Mouse (Mus musculus): Measurements from ENCODE around the gene Pdzrn3. TPM values are rescaled to one million over a fixed set of nuclear protein-coding genes. Genes with fewer than 3 reads are reported as not detected.

Gene Pdzrn3
- polyA plus RNA-seq, 1 experiment from 2014 or later, result 8.8 TPM

DNA sequence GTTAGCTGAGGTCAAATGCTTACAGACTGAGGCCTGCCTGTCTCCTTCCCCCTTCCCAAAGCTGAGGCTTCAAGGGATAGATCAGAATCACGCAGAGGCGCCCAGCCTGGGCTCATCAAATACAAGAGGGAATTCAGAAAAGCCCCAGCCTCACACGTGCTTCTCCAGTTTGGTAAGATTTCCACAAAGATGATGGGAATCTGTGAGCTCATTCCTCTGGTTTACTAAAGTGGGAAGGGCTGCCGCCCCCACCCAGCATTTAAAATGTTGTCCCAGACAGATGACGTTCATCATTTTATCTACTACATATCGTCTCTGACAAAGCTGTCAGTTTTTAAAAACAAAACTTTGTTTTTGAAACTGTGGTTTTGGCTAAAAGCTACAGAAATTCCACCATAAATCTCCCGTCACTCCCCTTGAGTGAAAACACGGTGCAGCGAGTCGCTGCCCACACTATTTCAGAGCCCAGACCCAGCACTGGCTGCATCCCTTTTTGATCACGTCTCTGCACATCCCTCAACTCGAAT lies 17.4 kb downstream of the Pdzrn3 start:
- no peaks in the 10 kb centered on the region for H3K9me3 ChIP-seq (ENCODE audit: control insufficient read depth, low read length)
- H3K9ac ChIP-seq (ENCODE audit: low read length), result no peak overlapping the region
- no peak overlapping the region for H3K27ac ChIP-seq (ENCODE audit: low read depth, low read length)
- DNase-seq (ENCODE audit: low spot score, missing footprints) (no peak), ATAC-seq (ENCODE audit: low FRiP score) (no peak)
- H3K4me2 ChIP-seq, result no peak overlapping the region
- 80% methylated on average over 12 of the region's 12 CpGs for WGBS
- peaks cover 4% of the 10 kb centered on the region for H3K4me1 ChIP-seq (ENCODE audit: control insufficient read depth, insufficient read depth, low read length)
- no peaks in the 10 kb centered on the region; the same call in 1 of the 2 replicates for H3K36me3 ChIP-seq (ENCODE audit: control insufficient read depth, insufficient read depth, low read length)
- H3K27me3 ChIP-seq (ENCODE audit: control insufficient read depth, insufficient read depth, low read length), result no peaks in the 10 kb centered on the region
- H3K4me3 ChIP-seq (ENCODE audit: low read depth, low read length), result no peak overlapping the region

DNA sequence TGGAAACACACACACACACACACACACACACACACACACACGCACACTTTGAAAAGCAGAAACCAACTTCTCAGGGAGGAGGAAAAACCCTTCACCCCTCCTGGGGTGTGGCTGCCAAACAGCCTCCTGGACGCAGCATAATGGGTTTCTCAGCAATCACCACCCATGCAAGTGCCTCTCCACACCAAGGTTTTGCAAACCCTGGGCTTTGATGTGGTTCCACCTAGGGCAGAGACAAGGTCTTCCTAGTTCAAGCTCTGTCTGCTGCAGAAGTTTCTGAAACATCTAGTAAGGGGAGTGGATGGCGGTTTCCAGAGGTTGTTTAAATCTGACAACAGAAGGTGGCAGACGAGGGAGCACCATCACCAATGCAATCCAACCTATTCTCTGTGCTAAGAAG lies 18.1 kb downstream of the Pdzrn3 start:
- Histone ChIP-seq H3K9me3 (ENCODE audit: control insufficient read depth, low read length) (no peaks in the 10 kb centered on the region), H3K4me2 (no peak overlapping the region), H3K27me3 (ENCODE audit: control insufficient read depth, insufficient read depth, low read length) (no peaks in the 10 kb centered on the region), H3K4me3 (ENCODE audit: low read depth, low read length) (no peak overlapping the region), H3K36me3 (ENCODE audit: control insufficient read depth, insufficient read depth, low read length) (no peaks in the 10 kb centered on the region; the same call in 1 of the 2 replicates), H3K27ac (ENCODE audit: low read depth, low read length) (no peak overlapping the region), H3K9ac (ENCODE audit: low read length) (no peak overlapping the region), H3K4me1 (ENCODE audit: control insufficient read depth, insufficient read depth, low read length) (peaks cover 4% of the 10 kb centered on the region)
- WGBS, result 77% methylated on average over 4 of the region's 4 CpGs
- no peak for DNase-seq (ENCODE audit: low spot score, missing footprints)
- no peak for ATAC-seq (ENCODE audit: low FRiP score)

DNA sequence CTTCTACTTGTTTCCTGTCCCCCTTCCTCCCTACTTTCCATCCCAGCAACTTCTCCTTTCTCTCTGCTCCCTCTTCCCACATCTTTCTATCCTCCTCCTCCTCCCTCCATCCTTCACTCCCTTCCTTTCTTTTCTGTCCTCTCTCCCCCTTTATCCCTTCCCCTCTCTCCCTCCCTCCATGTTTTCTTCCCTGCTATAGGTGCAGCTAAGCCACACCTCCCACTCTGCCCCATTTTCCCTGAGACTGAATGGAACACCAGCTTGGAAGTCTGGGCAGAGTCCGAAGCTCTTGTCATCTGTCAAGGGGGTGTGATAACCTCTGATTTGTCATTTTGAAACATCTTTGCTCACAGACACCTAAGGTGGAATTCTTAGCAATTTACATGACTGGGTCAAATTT lies 22.8 kb downstream of the Pdzrn3 start:
- H3K27me3 ChIP-seq (ENCODE audit: control insufficient read depth, insufficient read depth, low read length), result no peaks in the 10 kb centered on the region

DNA sequence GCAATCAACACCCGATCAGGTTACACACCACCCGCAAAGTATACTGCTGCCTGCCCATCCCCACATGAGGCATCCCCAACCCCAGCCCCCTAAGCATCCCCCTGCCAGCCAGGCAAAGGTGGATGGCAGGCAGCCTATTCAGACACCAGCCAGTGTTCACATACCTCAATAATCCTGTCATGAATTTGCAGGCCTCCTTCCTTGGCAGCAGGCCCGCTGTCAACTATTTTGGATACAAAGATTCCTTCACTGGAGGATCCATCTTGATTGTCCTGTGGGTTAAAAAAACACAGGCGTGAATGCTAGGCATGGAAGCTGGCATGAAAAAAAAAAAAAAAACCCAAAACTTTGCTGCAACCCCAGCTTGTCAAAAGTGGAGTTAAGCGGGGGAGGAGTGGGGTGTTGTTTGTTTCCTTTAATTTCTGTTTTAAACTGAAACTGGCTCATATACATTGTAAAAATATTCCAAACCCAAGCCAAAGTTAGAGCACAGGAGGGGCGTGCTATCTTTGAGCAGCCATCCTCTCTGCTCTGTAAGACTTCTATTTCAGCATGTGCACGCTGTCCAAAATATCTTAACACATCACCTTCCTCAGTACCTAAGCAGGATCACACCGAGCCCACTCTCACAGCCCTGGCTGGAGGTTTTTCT lies 23.3 kb downstream of the Pdzrn3 start:
- no peaks in the 10 kb centered on the region for H3K27me3 ChIP-seq (ENCODE audit: control insufficient read depth, insufficient read depth, low read length)
- WGBS, result 67% methylated on average over 8 of the region's 8 CpGs
- peaks cover 9% of the 10 kb centered on the region for H3K4me1 ChIP-seq (ENCODE audit: control insufficient read depth, insufficient read depth, low read length)
- no peaks in the 10 kb centered on the region for H3K9me3 ChIP-seq (ENCODE audit: control insufficient read depth, low read length)
- H3K27ac ChIP-seq (ENCODE audit: low read depth, low read length), result no peak overlapping the region
- H3K9ac ChIP-seq (ENCODE audit: low read length), result no peak overlapping the region
- no peak overlapping the region for H3K4me3 ChIP-seq (ENCODE audit: low read depth, low read length)
- no peak overlapping the region for H3K4me2 ChIP-seq
- no peak for DNase-seq (ENCODE audit: low spot score, missing footprints)
- no peaks in the 10 kb centered on the region for H3K36me3 ChIP-seq (ENCODE audit: control insufficient read depth, insufficient read depth, low read length)
- ATAC-seq (ENCODE audit: low FRiP score), result 0 out of 2 replicates have a peak, but pooled peaks have one; percentile 49

More for the DNA sequence above, 22.8 kb downstream of the Pdzrn3 start:
- Histone ChIP-seq H3K4me1 (ENCODE audit: control insufficient read depth, insufficient read depth, low read length) (peaks cover 9% of the 10 kb centered on the region), H3K27ac (ENCODE audit: low read depth, low read length) (no peak overlapping the region), H3K4me2 (no peak overlapping the region), H3K4me3 (ENCODE audit: low read depth, low read length) (no peak overlapping the region), H3K9ac (ENCODE audit: low read length) (no peak overlapping the region), H3K36me3 (ENCODE audit: control insufficient read depth, insufficient read depth, low read length) (no peaks in the 10 kb centered on the region), H3K9me3 (ENCODE audit: control insufficient read depth, low read length) (no peaks in the 10 kb centered on the region)
- ATAC-seq (ENCODE audit: low FRiP score) (no peak), DNase-seq (ENCODE audit: low spot score, missing footprints) (no peak)
- WGBS, result 56% methylated on average over 1 of the region's 1 CpGs

DNA sequence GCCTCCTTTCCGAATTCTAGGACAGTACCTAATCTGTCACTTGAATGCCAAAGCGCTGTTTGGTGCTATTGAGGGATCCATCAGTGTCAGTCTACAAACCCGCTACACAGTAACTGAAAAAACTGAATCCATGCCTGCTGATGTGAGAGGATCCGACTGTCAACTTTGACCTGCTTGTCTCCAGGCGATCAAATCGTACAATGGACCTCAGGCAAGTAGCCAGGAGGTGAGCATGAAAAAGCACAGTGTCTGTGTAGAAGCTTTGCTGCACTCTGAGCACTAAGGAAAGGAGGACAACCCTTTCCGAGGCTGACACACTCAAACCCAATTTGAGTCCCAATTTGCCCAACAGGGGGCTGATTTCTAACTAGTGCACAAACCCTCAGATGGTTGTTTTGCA lies 24.0 kb downstream of the Pdzrn3 start:
- DNase-seq (ENCODE audit: low spot score, missing footprints) (no peak), ATAC-seq (ENCODE audit: low FRiP score) (no peak)
- 74% methylated on average over 7 of the region's 7 CpGs for WGBS
- no peak overlapping the region for H3K27ac ChIP-seq (ENCODE audit: low read depth, low read length)
- no peaks in the 10 kb centered on the region for H3K36me3 ChIP-seq (ENCODE audit: control insufficient read depth, insufficient read depth, low read length)
- no peaks in the 10 kb centered on the region for H3K9me3 ChIP-seq (ENCODE audit: control insufficient read depth, low read length)
- no peak overlapping the region for H3K4me2 ChIP-seq
- H3K9ac ChIP-seq (ENCODE audit: low read length), result no peak overlapping the region
- H3K4me3 ChIP-seq (ENCODE audit: low read depth, low read length), result no peak overlapping the region
- H3K27me3 ChIP-seq (ENCODE audit: control insufficient read depth, insufficient read depth, low read length), result no peaks in the 10 kb centered on the region
- peaks cover 9% of the 10 kb centered on the region for H3K4me1 ChIP-seq (ENCODE audit: control insufficient read depth, insufficient read depth, low read length)

DNA sequence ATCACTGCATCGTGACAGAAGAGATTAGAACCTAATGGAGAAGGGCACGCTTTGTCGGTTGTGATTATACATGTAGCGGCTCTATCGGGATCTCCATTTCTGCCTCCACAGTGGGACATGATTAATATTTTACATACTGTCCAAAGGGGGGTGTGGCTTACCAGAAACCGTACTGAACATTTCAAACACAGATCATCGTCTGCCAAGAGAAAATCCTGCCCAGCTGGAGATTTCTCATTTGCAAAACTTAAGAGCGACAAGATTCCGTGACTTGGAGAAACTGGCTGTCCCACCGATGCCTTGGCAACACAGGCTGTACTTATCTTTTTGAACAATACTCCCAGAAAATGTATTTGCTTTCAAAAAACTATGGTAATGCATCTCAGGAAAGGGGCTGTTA lies 25.1 kb downstream of the Pdzrn3 start:
- WGBS, result 78% methylated on average over 10 of the region's 10 CpGs

DNA sequence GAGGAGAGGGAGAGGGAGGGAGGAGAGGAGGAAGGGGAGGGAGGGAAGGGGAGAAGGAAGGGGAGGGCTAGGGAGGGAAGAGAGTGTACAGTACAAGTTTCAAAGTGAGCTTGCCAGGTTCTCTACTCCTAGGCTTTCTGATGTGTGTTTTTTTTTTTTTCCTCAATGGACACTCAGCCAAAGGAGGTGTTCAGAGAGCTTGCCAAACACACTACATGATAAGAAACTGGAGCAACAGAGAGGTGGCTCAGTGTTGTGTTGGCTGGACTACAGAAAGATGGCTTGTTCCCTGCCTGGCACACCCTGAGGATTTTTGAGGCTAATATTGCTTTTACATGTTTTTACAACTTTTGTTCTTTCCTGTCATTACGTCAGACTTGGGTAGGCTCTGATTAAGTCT lies 26.6 kb downstream of the Pdzrn3 start:
- no peak for ATAC-seq (ENCODE audit: low FRiP score)
- 80% methylated on average over 1 of the region's 1 CpGs for WGBS
- H3K36me3 ChIP-seq (ENCODE audit: control insufficient read depth, insufficient read depth, low read length), result no peaks in the 10 kb centered on the region

More for the DNA sequence above, 25.1 kb downstream of the Pdzrn3 start:
- H3K27me3 ChIP-seq (ENCODE audit: control insufficient read depth, insufficient read depth, low read length), result no peaks in the 10 kb centered on the region
- H3K4me2 ChIP-seq, result no peak overlapping the region
- DNase-seq (ENCODE audit: low spot score, missing footprints), result no peak
- H3K4me1 ChIP-seq (ENCODE audit: control insufficient read depth, insufficient read depth, low read length), result peaks cover 9% of the 10 kb centered on the region
- H3K36me3 ChIP-seq (ENCODE audit: control insufficient read depth, insufficient read depth, low read length), result no peaks in the 10 kb centered on the region
- H3K9ac ChIP-seq (ENCODE audit: low read length), result no peak overlapping the region
- no peaks in the 10 kb centered on the region for H3K9me3 ChIP-seq (ENCODE audit: control insufficient read depth, low read length)
- no peak overlapping the region for H3K4me3 ChIP-seq (ENCODE audit: low read depth, low read length)
- no peak for ATAC-seq (ENCODE audit: low FRiP score)
- H3K27ac ChIP-seq (ENCODE audit: low read depth, low read length), result no peak overlapping the region

DNA sequence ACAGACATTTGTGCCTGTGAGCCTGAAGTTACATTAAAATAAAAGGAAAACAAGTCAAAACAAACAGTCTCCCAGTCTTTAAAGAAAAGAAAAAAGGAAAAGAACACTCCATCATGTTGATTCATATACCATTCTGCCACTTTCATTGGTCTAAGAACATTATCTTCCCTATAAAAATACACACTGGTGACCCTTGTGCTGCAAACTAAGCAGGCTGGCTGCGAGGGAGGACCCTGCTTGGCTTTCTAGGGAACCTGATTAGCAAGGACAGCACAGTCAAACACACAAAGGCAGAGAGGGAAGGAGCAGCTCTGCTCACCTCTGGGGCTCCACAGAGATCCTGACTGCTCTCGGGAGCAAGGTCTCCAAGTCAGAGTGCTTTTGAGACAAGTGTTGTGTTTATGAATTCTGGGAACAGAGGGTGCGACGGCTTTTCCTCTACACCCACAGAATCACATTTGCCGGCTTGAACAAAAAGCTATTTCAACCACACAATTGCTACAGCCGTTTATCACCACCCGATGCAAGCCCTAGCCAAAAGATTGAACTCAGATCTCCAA lies 27.2 kb downstream of the Pdzrn3 start:
- peaks cover 5% of the 10 kb centered on the region for H3K4me1 ChIP-seq (ENCODE audit: control insufficient read depth, insufficient read depth, low read length)
- DNase-seq (ENCODE audit: low spot score, missing footprints) (no peak), ATAC-seq (ENCODE audit: low FRiP score) (no peak)
- H3K27ac ChIP-seq (ENCODE audit: low read depth, low read length), result no peak overlapping the region
- H3K9me3 ChIP-seq (ENCODE audit: control insufficient read depth, low read length), result no peaks in the 10 kb centered on the region
- no peak overlapping the region for H3K9ac ChIP-seq (ENCODE audit: low read length)
- H3K36me3 ChIP-seq (ENCODE audit: control insufficient read depth, insufficient read depth, low read length), result no peaks in the 10 kb centered on the region
- H3K4me3 ChIP-seq (ENCODE audit: low read depth, low read length), result no peak overlapping the region
- WGBS, result 42% methylated on average over 7 of the region's 7 CpGs
- no peaks in the 10 kb centered on the region for H3K27me3 ChIP-seq (ENCODE audit: control insufficient read depth, insufficient read depth, low read length)
- H3K4me2 ChIP-seq, result no peak overlapping the region

More for the DNA sequence above, 26.6 kb downstream of the Pdzrn3 start:
- Histone ChIP-seq H3K9ac (ENCODE audit: low read length) (no peak overlapping the region), H3K27me3 (ENCODE audit: control insufficient read depth, insufficient read depth, low read length) (no peaks in the 10 kb centered on the region), H3K27ac (ENCODE audit: low read depth, low read length) (no peak overlapping the region), H3K4me1 (ENCODE audit: control insufficient read depth, insufficient read depth, low read length) (peaks cover 5% of the 10 kb centered on the region), H3K9me3 (ENCODE audit: control insufficient read depth, low read length) (no peaks in the 10 kb centered on the region), H3K4me2 (no peak overlapping the region), H3K4me3 (ENCODE audit: low read depth, low read length) (no peak overlapping the region)
- DNase-seq (ENCODE audit: low spot score, missing footprints), result no peak

DNA sequence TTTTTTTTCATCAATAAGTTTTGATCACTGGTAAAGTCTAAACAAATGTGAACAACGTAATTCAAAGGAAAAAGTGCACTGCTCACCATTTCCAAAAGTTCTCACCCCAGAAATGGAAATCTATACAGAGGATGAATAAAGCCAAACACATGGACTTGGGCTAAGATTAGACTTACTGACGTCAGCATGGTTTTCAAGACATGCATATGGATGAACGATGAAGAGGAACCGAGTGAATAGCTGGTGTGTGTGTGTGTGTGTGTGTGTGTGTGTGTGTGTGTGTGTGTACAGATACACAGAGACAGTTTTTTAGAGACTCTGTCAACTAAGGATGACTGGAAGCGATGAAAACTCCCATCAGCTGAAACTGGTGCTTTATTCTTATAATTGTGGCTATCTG lies 29.2 kb downstream of the Pdzrn3 start:
- 72% methylated on average over 5 of the region's 5 CpGs for WGBS
- H3K4me2 ChIP-seq, result no peak overlapping the region
- ATAC-seq (ENCODE audit: low FRiP score) (no peak), DNase-seq (ENCODE audit: low spot score, missing footprints) (no peak)
- H3K9me3 ChIP-seq (ENCODE audit: control insufficient read depth, low read length), result no peaks in the 10 kb centered on the region
- no peaks in the 10 kb centered on the region for H3K27me3 ChIP-seq (ENCODE audit: control insufficient read depth, insufficient read depth, low read length)
- H3K4me3 ChIP-seq (ENCODE audit: low read depth, low read length), result no peak overlapping the region
- H3K4me1 ChIP-seq (ENCODE audit: control insufficient read depth, insufficient read depth, low read length), result no peaks in the 10 kb centered on the region
- H3K36me3 ChIP-seq (ENCODE audit: control insufficient read depth, insufficient read depth, low read length), result no peaks in the 10 kb centered on the region
- no peak overlapping the region for H3K27ac ChIP-seq (ENCODE audit: low read depth, low read length)
- H3K9ac ChIP-seq (ENCODE audit: low read length), result no peak overlapping the region
